27 mouse cellular contexts compared by ENCODE assay signal in genomic region chr5:76441431-76441830, GRCm38 (mm10). TPM values are rescaled to one million over a fixed set of nuclear protein-coding genes. Genes with fewer than 3 reads are reported as not detected.
"Had no signal": no experiment of that assay in that cellular context is flagged by ENCODE, and none has a peak within 500 bp of the region (broad histone marks: within the 10 kb centered on the region; RNA-seq: fewer than 3 reads in every experiment).

No protein-coding gene starts in this region.

- H3K27ac ChIP-seq: left cerebral cortex, adult 2 months; liver, embryonic 13.5 days; macrophage; midbrain, embryonic 12.5 days; midbrain, embryonic 15.5 days; neural tube, embryonic 12.5 days; neural tube, embryonic 15.5 days; stomach, embryonic 15.5 days had no signal

- H3K9me3 ChIP-seq: liver, embryonic 13.5 days; midbrain, embryonic 12.5 days; midbrain, embryonic 15.5 days; neural tube, embryonic 12.5 days; neural tube, embryonic 15.5 days; stomach, embryonic 15.5 days had no signal

- H3K4me1 ChIP-seq: liver, embryonic 13.5 days; midbrain, embryonic 12.5 days; midbrain, embryonic 15.5 days; neural tube, embryonic 12.5 days; neural tube, embryonic 15.5 days; stomach, embryonic 15.5 days had no signal

- H3K36me3 ChIP-seq: liver, embryonic 13.5 days; midbrain, embryonic 12.5 days; midbrain, embryonic 15.5 days; neural tube, embryonic 12.5 days; neural tube, embryonic 15.5 days; stomach, embryonic 15.5 days had no signal

- ATAC-seq: intestine, embryonic 16.5 days; midbrain, embryonic 15.5 days had no signal

- H3K9ac ChIP-seq: liver, embryonic 13.5 days; midbrain, embryonic 12.5 days; midbrain, embryonic 15.5 days; neural tube, embryonic 12.5 days; neural tube, embryonic 15.5 days; stomach, embryonic 15.5 days had no signal

- H3K4me3 ChIP-seq: left cerebral cortex, adult 2 months; liver, embryonic 13.5 days; midbrain, embryonic 12.5 days; midbrain, embryonic 15.5 days; neural tube, embryonic 12.5 days; neural tube, embryonic 15.5 days; stomach, embryonic 15.5 days had no signal

- DNase-seq: kidney, adult 18-20 months; kidney, adult 9 months; kidney, postnatal 14 days; kidney, postnatal 4 days; layer of hippocampus, postnatal 36 days; liver, embryonic 13.5 days; right cerebral cortex, postnatal 25 days; spleen, adult 18-20 months; thymus, postnatal 25 days had no signal

- H3K4me2 ChIP-seq: liver, embryonic 13.5 days; midbrain, embryonic 12.5 days; midbrain, embryonic 15.5 days; neural tube, embryonic 12.5 days; neural tube, embryonic 15.5 days; stomach, embryonic 15.5 days had no signal

- H3K27me3 ChIP-seq: liver, embryonic 13.5 days; midbrain, embryonic 12.5 days; midbrain, embryonic 15.5 days; neural tube, embryonic 12.5 days; neural tube, embryonic 15.5 days; stomach, embryonic 15.5 days had no signal

RNA-seq across cellular contexts. Expression of gene Gm7271, which starts 42.4 kb away (rescaled TPM):
- total RNA-seq: layer of hippocampus, adult 18-20 months; layer of hippocampus, postnatal 10 days; layer of hippocampus, postnatal 36 days; left cerebral cortex, adult 2 months; left cerebral cortex, postnatal 36 days; liver, adult 2 months; megakaryocyte, adult 5-6 weeks had no signal
- polyA plus RNA-seq: intestine, embryonic 16.5 days; kidney, embryonic 16.5 days; limb, embryonic 11.5 days; limb, embryonic 14.5 days; liver, adult 2 months; liver, embryonic 13.5 days; liver, embryonic 16.5 days; macrophage; midbrain, embryonic 12.5 days; midbrain, embryonic 15.5 days; stomach, embryonic 15.5 days; thymus, postnatal 0 days had no signal
